Comparison of ENCODE assay signal across 24 mouse cellular contexts in genomic region chr10:3508746-3509145, GRCm38 (mm10). TPM values are rescaled to one million over a fixed set of nuclear protein-coding genes. Genes with fewer than 3 reads are reported as not detected.
"Had no signal": no experiment of that assay in that cellular context is flagged by ENCODE, and none has a peak within 500 bp of the region (broad histone marks: within the 10 kb centered on the region; RNA-seq: fewer than 3 reads in every experiment).

No protein-coding gene starts in this region.

- H3K4me3 ChIP-seq: hindbrain, embryonic 13.5 days; hindbrain, embryonic 15.5 days; limb, embryonic 13.5 days; limb, embryonic 15.5 days; liver, embryonic 12.5 days had no signal

- H3K27ac ChIP-seq: hindbrain, postnatal 0 days; limb, embryonic 15.5 days; liver, embryonic 12.5 days; liver, embryonic 14.5 days had no signal

- ATAC-seq: liver, embryonic 12.5 days had no signal

- DNase-seq: forebrain, postnatal 0 days; gastrocnemius, postnatal 14 days; gastrocnemius, postnatal 36 days; heart, adult 18-20 months; kidney, adult 11 months; kidney, adult 2 months; kidney, adult 9 months; kidney, postnatal 10 days; kidney, postnatal 36 days; layer of hippocampus, adult 9-11 months; layer of hippocampus, postnatal 36 days; left cerebral cortex, postnatal 4 days had no signal

- H3K9me3 ChIP-seq: hindbrain, embryonic 13.5 days; hindbrain, embryonic 15.5 days; limb, embryonic 13.5 days; limb, embryonic 15.5 days; liver, embryonic 12.5 days had no signal

- H3K9ac ChIP-seq: forebrain, postnatal 0 days; hindbrain, embryonic 13.5 days; hindbrain, embryonic 15.5 days; limb, embryonic 13.5 days; limb, embryonic 15.5 days; liver, embryonic 12.5 days; liver, embryonic 14.5 days had no signal

- H3K27me3 ChIP-seq: hindbrain, embryonic 13.5 days; hindbrain, embryonic 15.5 days; limb, embryonic 13.5 days; limb, embryonic 15.5 days; liver, embryonic 12.5 days had no signal

- H3K36me3 ChIP-seq: hindbrain, embryonic 13.5 days; hindbrain, embryonic 15.5 days; limb, embryonic 13.5 days; limb, embryonic 15.5 days; liver, embryonic 12.5 days had no signal

- H3K4me2 ChIP-seq: hindbrain, embryonic 13.5 days; hindbrain, embryonic 15.5 days; limb, embryonic 15.5 days; liver, embryonic 12.5 days had no signal

RNA-seq across cellular contexts. Expression of gene Iyd, which starts 31.3 kb away (rescaled TPM):
- total RNA-seq: gastrocnemius, adult 8-10 months; gastrocnemius, postnatal 14 days; gastrocnemius, postnatal 36 days; heart, adult 18-20 months; hematopoietic stem cell, adult 5-6 weeks; left cerebral cortex, adult 18-20 months had no signal
- polyA plus RNA-seq: hindbrain, embryonic 11.5 days; limb, embryonic 11.5 days had no signal
